Mouse (Mus musculus) lung, embryonic 16.5 days (tissue): Measurements from ENCODE around the gene Man2a2. TPM values are rescaled to one million over a fixed set of nuclear protein-coding genes. Genes with fewer than 3 reads are reported as not detected.
A peak's percentile ranks its signal among the peaks of the same experiment; 100 is the strongest.

Experiments
- ATAC-seq: fragments of 200-750 bp; cut with Nextera tagmentation; 2 replicates; pipeline ENCODE4 v1.8.0; 2017; ENCODE audit warnings: low read depth, mild to moderate bottlenecking, moderate library complexity
- H3K27ac ChIP-seq: fragments of 300-500 bp; sonication (generic); 2 replicates; pipeline ENCODE4 v1.5.1; 2014; ENCODE audit warnings: mild to moderate bottlenecking, control low read depth, low read length
- H3K27me3 ChIP-seq: fragments of 300-500 bp; sonication (generic); 2 replicates; pipeline ENCODE4 v1.6.1; 2014; ENCODE audit warnings: low read depth, low read length, mixed read lengths; ENCODE audit not compliant: control insufficient read depth, insufficient read depth
- H3K36me3 ChIP-seq: fragments of 300-500 bp; sonication (generic); 2 replicates; pipeline ENCODE4 v1.6.1; 2014; ENCODE audit warnings: low read length; ENCODE audit not compliant: control insufficient read depth, insufficient read depth
- H3K4me1 ChIP-seq: fragments of 300-500 bp; sonication (generic); replicated peaks from 2 replicates; pipeline ENCODE4 v1.6.1; 2014; ENCODE audit warnings: low read length, mixed read lengths; ENCODE audit not compliant: control insufficient read depth, insufficient read depth
- H3K4me2 ChIP-seq: fragments of 300-500 bp; sonication (generic); 2 replicates; pipeline ENCODE4 v1.6.1; 2014; ENCODE audit warnings: low read depth, low read length, control low read depth
- H3K4me3 ChIP-seq: fragments of 300-500 bp; sonication (generic); 2 replicates; pipeline ENCODE4 v1.5.1; 2014; ENCODE audit warnings: mild to moderate bottlenecking, low read length, control low read depth
- H3K9ac ChIP-seq: fragments of 300-500 bp; sonication (generic); 2 replicates; pipeline ENCODE4 v1.6.1; 2014; ENCODE audit warnings: low read length, control low read depth
- H3K9me3 ChIP-seq: fragments of 300-500 bp; sonication (generic); 2 replicates; pipeline ENCODE4 v1.6.1; 2016; ENCODE audit warnings: low read length; ENCODE audit not compliant: control insufficient read depth
- WGBS: fragments of 180-500 bp; shearing (Covaris S2); extraction: QIAGEN DNeasy Blood & Tissue Kit; methylation state at CpG from one replicate; pipeline ENCODE4 v1.1.7; 2014; 5-methylcytosine and 5-hydroxymethylcytosine counted together
- polyA plus RNA-seq: library from polyadenylated mRNA; unstranded; fragments of >200 nt; fragmentation: Nextera tagmentation; extraction: Ambion mirVana; gene quantifications from 2 replicates; pipeline ENCODE4 v1.2.1, GENCODE M21; 2015

The Man2a2 gene
- polyA plus RNA-seq, 1 experiment from 2014 or later = 21.1 TPM

DNA sequence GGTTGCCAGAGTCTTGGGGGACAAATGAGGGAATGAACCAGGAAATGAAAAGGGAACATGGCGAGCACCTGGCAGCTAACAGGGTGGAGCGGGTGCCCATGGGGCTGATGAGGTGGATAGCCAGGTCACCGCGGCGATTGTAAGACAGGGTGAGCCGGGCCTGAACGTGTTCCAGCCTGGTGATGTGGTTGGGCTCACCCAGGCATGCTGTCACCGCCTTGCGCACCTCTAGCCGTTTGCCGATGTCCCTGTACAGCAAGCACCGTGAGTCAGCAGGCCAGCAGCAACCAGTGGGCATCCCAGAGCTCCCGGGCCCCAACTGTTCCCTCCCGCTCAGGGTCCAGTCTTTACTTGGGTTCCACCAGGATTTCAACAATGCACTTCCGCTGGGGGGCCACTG lies 20.9 kb upstream of the Man2a2 start:
- Histone ChIP-seq H3K36me3 (peaks cover 62% of the 10 kb centered on the region), H3K9ac (no peak overlapping the region), H3K27ac (no peak overlapping the region), H3K27me3 (no peaks in the 10 kb centered on the region), H3K9me3 (no peaks in the 10 kb centered on the region), H3K4me3 (no peak overlapping the region), H3K4me2 (no peak overlapping the region), H3K4me1 (peaks cover 7% of the 10 kb centered on the region; the same call in 1 of the 2 replicates)
- ATAC-seq = no peak
- whole genome bisulfite sequencing = 88% methylated on average over 15 of the region's 15 CpGs

DNA sequence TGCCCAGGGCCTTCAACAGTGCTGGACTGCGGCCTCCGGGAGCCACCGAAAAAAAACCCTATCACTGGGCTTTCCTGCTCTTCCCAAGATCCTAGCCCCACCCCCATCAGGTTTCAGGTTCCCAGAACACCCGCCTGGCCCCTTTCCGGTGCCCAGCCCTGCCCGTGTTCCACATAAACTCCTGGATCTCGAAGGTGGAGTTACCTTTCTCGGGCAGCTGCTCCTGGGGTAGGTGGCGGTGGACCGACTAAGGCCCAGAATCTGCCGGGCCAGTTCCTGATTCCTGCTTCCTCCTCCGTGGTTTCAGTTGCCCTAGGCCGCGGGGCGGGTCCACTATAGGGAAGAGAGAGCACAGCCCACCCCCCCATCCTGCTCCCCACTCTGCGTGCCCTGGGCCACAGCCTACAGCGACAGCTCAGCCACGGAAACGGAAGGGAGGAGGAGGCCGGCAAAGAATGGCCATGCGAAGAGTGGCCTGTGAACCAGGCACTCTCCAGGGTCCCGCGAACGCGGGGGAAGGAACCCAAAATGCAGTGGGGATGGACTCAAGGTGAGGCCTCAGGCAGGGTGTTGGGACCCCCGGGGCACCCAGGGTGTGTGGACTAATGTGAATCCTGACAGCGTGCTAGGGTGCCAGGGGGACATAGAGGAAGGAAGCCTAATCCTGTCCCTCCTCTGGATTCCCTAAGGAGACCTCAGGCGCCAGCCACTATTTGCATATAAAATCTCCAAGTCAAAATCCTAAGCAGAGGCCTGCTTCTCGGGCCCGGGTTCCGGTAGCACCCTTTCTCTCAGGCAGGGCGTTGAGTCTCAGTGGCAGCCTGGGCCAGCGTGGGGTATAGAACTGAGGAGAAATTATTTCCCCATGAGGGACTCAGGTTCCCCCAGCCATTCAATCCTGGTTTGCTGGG lies 16.7 kb upstream of the Man2a2 start, which contains the start of gene Fes:
Gene Fes, minus strand, starts transcription at position 314 of the 911 bp plus-strand sequence.
- peak within 1 kb of the TSS; percentile 63 for H3K9ac ChIP-seq
- no peaks in the 10 kb centered on the region for H3K9me3 ChIP-seq
- H3K36me3 ChIP-seq = peaks cover 31% of the 10 kb centered on the region
- no peaks in the 10 kb centered on the region for H3K27me3 ChIP-seq
- H3K4me1 ChIP-seq = peaks cover 14% of the 10 kb centered on the region; the same call in 1 of the 2 replicates
- ATAC-seq = peak; percentile 73
- H3K27ac ChIP-seq = peak within 1 kb of the TSS; percentile 45
- peak within 1 kb of the TSS; percentile 40 for H3K4me3 ChIP-seq
- peak within 1 kb of the TSS; percentile 61 for H3K4me2 ChIP-seq
- WGBS = 14% methylated on average over 33 of the region's 33 CpGs

GRCm38 (mm10) chr7:80387033-80387632 lies 16.0 kb upstream of the Man2a2 start:
- peak overlapping the region; percentile 40 for H3K4me3 ChIP-seq
- peak overlapping the region; percentile 61 for H3K4me2 ChIP-seq
- H3K4me1 ChIP-seq = peaks cover 14% of the 10 kb centered on the region; the same call in 1 of the 2 replicates
- no peaks in the 10 kb centered on the region for H3K27me3 ChIP-seq
- H3K36me3 ChIP-seq = peaks cover 23% of the 10 kb centered on the region
- peak overlapping the region; percentile 45 for H3K27ac ChIP-seq
- peak overlapping the region; percentile 63 for H3K9ac ChIP-seq
- 35% methylated on average over 17 of the region's 17 CpGs for WGBS
- peak; percentile 24 for ATAC-seq
- H3K9me3 ChIP-seq = no peaks in the 10 kb centered on the region

DNA sequence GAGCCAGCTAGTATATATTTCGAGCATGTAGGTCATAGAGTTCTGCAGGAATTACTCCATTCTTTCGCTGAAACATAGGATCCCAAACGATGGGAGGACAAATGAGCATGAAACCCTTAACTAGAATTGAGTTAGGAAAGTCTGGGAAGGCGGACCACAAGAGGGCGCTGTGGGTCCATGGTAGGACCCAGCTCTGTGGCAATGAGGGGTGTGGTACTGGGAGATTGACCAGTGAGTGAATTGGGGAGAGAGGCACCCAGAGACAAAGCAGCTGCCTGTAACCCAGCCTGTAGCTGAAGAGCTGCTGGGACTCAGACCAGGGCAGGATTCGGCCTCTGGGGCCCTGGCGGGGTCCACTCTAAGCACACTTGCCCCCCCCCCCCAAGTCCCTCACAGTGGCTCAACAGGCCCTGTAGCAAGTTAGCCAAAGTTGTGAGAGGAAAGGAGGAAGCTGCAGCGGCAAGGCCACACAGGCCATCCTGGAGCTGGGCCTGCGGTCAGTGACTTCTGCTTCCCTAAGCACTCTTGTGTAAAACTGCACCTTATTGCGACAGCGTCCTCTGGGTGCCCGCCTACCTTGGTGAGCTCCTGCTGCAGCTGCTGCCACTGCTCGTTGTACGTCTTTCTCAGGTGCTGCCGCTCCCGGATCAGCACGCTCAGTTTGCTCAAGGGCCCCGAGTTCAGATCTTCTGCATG lies 15.2 kb upstream of the Man2a2 start:
- peak overlapping the region; percentile 40 for H3K4me3 ChIP-seq
- peak overlapping the region; percentile 63 for H3K9ac ChIP-seq
- ATAC-seq = peak; percentile 74
- no peaks in the 10 kb centered on the region for H3K27me3 ChIP-seq
- H3K4me1 ChIP-seq = peaks cover 14% of the 10 kb centered on the region; the same call in 1 of the 2 replicates
- no peaks in the 10 kb centered on the region for H3K9me3 ChIP-seq
- H3K36me3 ChIP-seq = peaks cover 15% of the 10 kb centered on the region
- 33% methylated on average over 18 of the region's 18 CpGs for WGBS
- peak overlapping the region; percentile 45 for H3K27ac ChIP-seq
- peak overlapping the region; percentile 61 for H3K4me2 ChIP-seq

- H3K4me3 ChIP-seq = no peak overlapping the region
- WGBS = 69% methylated on average over 11 of the region's 11 CpGs
- peaks cover 2% of the 10 kb centered on the region; the same call in 1 of the 2 replicates for H3K36me3 ChIP-seq
- no peak overlapping the region for H3K27ac ChIP-seq
- H3K27me3 ChIP-seq = no peaks in the 10 kb centered on the region
- H3K4me2 ChIP-seq = no peak overlapping the region
- no peak overlapping the region for H3K9ac ChIP-seq
- ATAC-seq = no peak
- no peaks in the 10 kb centered on the region for H3K9me3 ChIP-seq
- H3K4me1 ChIP-seq = peaks cover 9% of the 10 kb centered on the region; the same call in 1 of the 2 replicates
Measured at GRCm38 (mm10) chr7:80382919-80383318, 11.7 kb upstream of the Man2a2 start.

DNA sequence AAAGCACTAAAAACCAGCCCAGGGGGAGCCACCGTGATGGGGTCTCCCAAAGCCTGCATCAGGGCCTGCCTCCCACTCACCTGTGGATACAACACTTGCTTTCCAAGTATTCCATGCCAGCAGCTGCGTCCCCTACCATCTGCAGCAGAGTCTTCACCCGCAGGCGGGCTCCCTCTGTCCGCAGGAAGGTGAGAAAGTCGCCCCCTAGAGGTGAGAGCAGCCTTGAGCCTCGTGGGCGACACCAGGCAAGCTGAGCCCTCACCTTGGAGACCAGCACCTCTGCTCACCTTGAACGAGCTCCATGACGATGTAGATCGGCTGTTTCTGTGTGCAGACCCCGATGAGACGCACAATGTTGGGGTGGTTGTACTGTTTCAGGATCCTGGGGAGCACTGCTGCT lies 8.4 kb upstream of the Man2a2 start:
- Histone ChIP-seq H3K4me3 (no peak overlapping the region), H3K4me1 (0 out of 2 replicates have a peak, but pooled peaks cover 2% of the 10 kb centered on the region), H3K4me2 (no peak overlapping the region), H3K27me3 (no peaks in the 10 kb centered on the region), H3K36me3 (peaks cover 2% of the 10 kb centered on the region; the same call in 1 of the 2 replicates), H3K27ac (no peak overlapping the region), H3K9me3 (no peaks in the 10 kb centered on the region), H3K9ac (no peak overlapping the region)
- WGBS = 61% methylated on average over 13 of the region's 13 CpGs
- no peak for ATAC-seq

- WGBS = 20% methylated on average over 6 of the region's 6 CpGs
Measured at GRCm38 (mm10) chr7:80377471-80377870, 6.3 kb upstream of the Man2a2 start.

DNA sequence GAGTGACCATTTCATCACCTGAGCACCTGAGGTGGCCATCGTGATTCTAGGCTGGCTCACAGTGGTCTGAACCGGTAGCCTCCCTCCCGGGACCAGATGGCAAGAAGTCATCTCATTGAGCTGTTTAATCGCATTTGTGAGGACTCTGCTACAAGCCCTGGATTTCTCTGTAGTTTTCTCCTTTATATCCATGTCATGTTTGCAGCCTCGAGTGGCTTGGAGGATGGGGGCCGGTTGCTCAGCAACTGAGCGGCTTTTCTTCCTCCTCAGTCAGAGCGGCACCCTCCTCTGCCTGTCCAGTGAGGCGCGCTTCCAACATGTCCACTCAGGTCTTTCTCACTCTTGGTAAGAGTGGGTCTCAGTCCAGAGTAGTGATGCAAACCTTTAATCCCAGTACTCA lies 5.0 kb upstream of the Man2a2 start:
- 69% methylated on average over 10 of the region's 10 CpGs for WGBS
- H3K27ac ChIP-seq = no peak overlapping the region
- H3K36me3 ChIP-seq = peaks cover 2% of the 10 kb centered on the region; the same call in 1 of the 2 replicates
- no peaks in the 10 kb centered on the region for H3K27me3 ChIP-seq
- H3K9me3 ChIP-seq = no peaks in the 10 kb centered on the region
- no peak overlapping the region for H3K9ac ChIP-seq
- no peak overlapping the region for H3K4me3 ChIP-seq
- H3K4me1 ChIP-seq = 0 out of 2 replicates have a peak, but pooled peaks cover 2% of the 10 kb centered on the region
- no peak overlapping the region for H3K4me2 ChIP-seq
- ATAC-seq = no peak

More at GRCm38 (mm10) chr7:80377471-80377870, 6.3 kb upstream of the Man2a2 start:
- no peaks in the 10 kb centered on the region for H3K9me3 ChIP-seq
- H3K4me3 ChIP-seq = no peak overlapping the region
- H3K4me2 ChIP-seq = no peak overlapping the region
- no peak overlapping the region for H3K9ac ChIP-seq
- 0 out of 2 replicates have a peak, but pooled peaks cover 2% of the 10 kb centered on the region for H3K4me1 ChIP-seq
- no peak for ATAC-seq
- peaks cover 2% of the 10 kb centered on the region; the same call in 1 of the 2 replicates for H3K36me3 ChIP-seq
- no peaks in the 10 kb centered on the region for H3K27me3 ChIP-seq
- H3K27ac ChIP-seq = no peak overlapping the region
